Comparison of ENCODE assay signal across 20 mouse cellular contexts in the genomic region with DNA sequence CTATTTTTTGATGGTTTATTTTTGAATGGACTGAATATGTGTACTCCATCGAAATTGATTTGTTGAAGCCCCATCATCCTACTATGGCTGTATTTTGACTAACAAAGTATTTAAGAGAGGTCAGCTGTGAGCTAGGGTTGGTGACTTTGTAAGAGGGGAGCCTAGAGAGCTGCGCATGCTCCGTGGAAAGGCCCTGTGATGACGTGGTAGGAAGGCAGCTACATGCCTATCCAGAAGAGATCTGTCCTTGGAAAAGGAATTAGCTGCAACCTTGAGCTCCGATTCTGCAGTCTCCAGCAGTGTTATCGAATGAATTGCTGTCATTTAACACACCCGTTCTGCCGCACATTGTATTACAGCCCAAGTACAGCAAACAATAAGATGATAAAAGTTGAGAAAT.
DNase-seq lines count a peak whose midpoint lies in the region; ATAC-seq and TF ChIP-seq lines count a peak whose summit lies in the region.
"Had no signal": no experiment of that assay in that cellular context is flagged by ENCODE, and none has a peak within 500 bp of the region (broad histone marks: within the 10 kb centered on the region; RNA-seq: fewer than 3 reads in every experiment).

No protein-coding gene starts in this region.

- H3K9ac ChIP-seq in forebrain, embryonic 16.5 days (replicated peaks; ENCODE audit: low read depth, low read length) = no peak overlapping the region
- H3K9ac ChIP-seq: forebrain, embryonic 13.5 days; forebrain, postnatal 0 days; hindbrain, embryonic 12.5 days; hindbrain, embryonic 15.5 days had no signal

- no peak for TF ChIP-seq CTCF in left cerebral cortex, adult 2 months (IDR thresholded peaks at IDR 0.05)

- ATAC-seq in forebrain, embryonic 16.5 days = no peak
- ATAC-seq: activated CD4-positive, CD25-positive, alpha-beta regulatory T cell, adult 4 months; forebrain, embryonic 13.5 days; forebrain, postnatal 0 days had no signal

- no peak for DNase-seq in left cerebral cortex, adult 2 months (ENCODE audit: extremely low spot score in 1 of 2, low spot score in 2 of 2)
- no peak for DNase-seq in left cerebral cortex, postnatal 36 days (ENCODE audit: low spot score in 2 of 2)
- DNase-seq in adrenal gland, adult 8-10 months = peak; percentile 33
- peak; percentile 48 for DNase-seq in adrenal gland, postnatal 25 days
- no peak for DNase-seq in gastrocnemius, postnatal 36 days
- DNase-seq: cerebellum, adult 11-12 months; cerebellum, adult 8-10 months; cerebellum, postnatal 14 days; forebrain, postnatal 0 days; gastrocnemius, adult 2 months; gastrocnemius, postnatal 14 days; kidney, adult 11 months; kidney, adult 8-10 months had no signal

- WGBS in forebrain, embryonic 16.5 days = 92% methylated on average over 8 of the region's 8 CpGs

- no peak overlapping the region for H3K4me3 ChIP-seq in left cerebral cortex, adult 2 months
- no peak overlapping the region for H3K4me3 ChIP-seq in forebrain, embryonic 16.5 days (replicated peaks; ENCODE audit: low read length)
- H3K4me3 ChIP-seq: forebrain, embryonic 10.5 days; forebrain, embryonic 13.5 days; gastrocnemius, adult 2 months; hindbrain, embryonic 12.5 days; hindbrain, embryonic 15.5 days had no signal

- H3K36me3 ChIP-seq in forebrain, embryonic 16.5 days (ENCODE audit: control insufficient read depth, insufficient read depth) = no peaks in the 10 kb centered on the region
- H3K36me3 ChIP-seq: forebrain, embryonic 10.5 days; hindbrain, embryonic 12.5 days; hindbrain, embryonic 15.5 days had no signal

- H3K27me3 ChIP-seq in forebrain, embryonic 16.5 days (replicated peaks; ENCODE audit: control insufficient read depth, insufficient read depth, low read length) = no peaks in the 10 kb centered on the region
- H3K27me3 ChIP-seq: forebrain, embryonic 13.5 days; hindbrain, embryonic 12.5 days; hindbrain, embryonic 15.5 days had no signal

- no peaks in the 10 kb centered on the region for H3K9me3 ChIP-seq in forebrain, embryonic 16.5 days (ENCODE audit: control insufficient read depth, low read length)
- H3K9me3 ChIP-seq: forebrain, embryonic 10.5 days; forebrain, embryonic 13.5 days; hindbrain, embryonic 12.5 days; hindbrain, embryonic 15.5 days had no signal

- intact Hi-C loops in left cerebral cortex, adult 2 months (cut with DNase I) = loop anchor here (5.0 kb wide), 1 partner anchor 279 kb away; no protein-coding TSS in a partner anchor
- intact Hi-C loops in left cerebral cortex, postnatal 36 days (cut with DNase I) = no loop called here
- intact Hi-C loops in gastrocnemius, postnatal 36 days (cut with DNase I) = no loop called here

- no peaks in the 10 kb centered on the region for H3K4me1 ChIP-seq in forebrain, embryonic 16.5 days (replicated peaks; ENCODE audit: control insufficient read depth, insufficient read depth, low read length)
- H3K4me1 ChIP-seq: forebrain, embryonic 13.5 days; hindbrain, embryonic 12.5 days; hindbrain, embryonic 15.5 days had no signal

- H3K4me2 ChIP-seq in forebrain, embryonic 16.5 days (ENCODE audit: low read length) = no peak overlapping the region
- H3K4me2 ChIP-seq: forebrain, embryonic 13.5 days; heart, embryonic 11.5 days; hindbrain, embryonic 12.5 days; hindbrain, embryonic 15.5 days had no signal

- peak overlapping the region; percentile 32; the same call in 1 of the 2 replicates for H3K27ac ChIP-seq in left cerebral cortex, adult 2 months
- H3K27ac ChIP-seq in forebrain, embryonic 16.5 days (ENCODE audit: low read length) = no peak overlapping the region
- H3K27ac ChIP-seq: forebrain, embryonic 10.5 days; forebrain, embryonic 13.5 days; gastrocnemius, adult 2 months; hindbrain, embryonic 12.5 days; hindbrain, embryonic 15.5 days had no signal

Comparison
In these comparisons a context has a peak if more than half of its experiments do, and no peak if none do; other contexts are left out.
1. DNase-seq: peak in adrenal gland, adult 8-10 months (single experiment) and adrenal gland, postnatal 25 days (single experiment); none in left cerebral cortex, adult 2 months (0 of 2), left cerebral cortex, postnatal 36 days (0 of 2) and gastrocnemius, postnatal 36 days (0 of 2).